Mouse (Mus musculus) lung, embryonic 16.5 days (tissue): ENCODE data around the gene Tspyl4. TPM values are rescaled to one million over a fixed set of nuclear protein-coding genes. Genes with fewer than 3 reads are reported as not detected.

Experiments used
- polyA plus RNA-seq: library from polyadenylated mRNA; unstranded; fragments of >200 nt; fragmentation: Nextera tagmentation; extraction: Ambion mirVana; gene quantifications from 2 replicates; pipeline ENCODE4 v1.2.1, GENCODE M21; 2015

Tspyl4 gene
- polyA plus RNA-seq, 1 experiment from 2014 or later, result 11.3 TPM

Other genes with a start within 250 kb of the Tspyl4 start
- gene Calhm5, start 200.9 kb upstream of the Tspyl4 start, polyA plus RNA-seq, result 1.0 TPM in 2 replicates
- gene Calhm6, start 169.5 kb upstream of the Tspyl4 start, polyA plus RNA-seq, result 1.1 and 1.8 TPM in 2 replicates
- 29.5 and 31.4 TPM in 2 replicates for gene Dse, start 89.7 kb upstream of the Tspyl4 start, polyA plus RNA-seq
- gene Tspyl1, start 15.3 kb upstream of the Tspyl4 start, polyA plus RNA-seq, result 66.8 and 68.1 TPM in 2 replicates
- gene Col10a1, start 92.5 kb downstream of the Tspyl4 start, polyA plus RNA-seq, result 0.19 and 0.54 TPM in 2 replicates
- 12.8 and 13.1 TPM in 2 replicates for gene Nt5dc1, start 121.1 kb downstream of the Tspyl4 start, polyA plus RNA-seq
- gene Frk, start 186.0 kb downstream of the Tspyl4 start, polyA plus RNA-seq, result 9.5 and 10.7 TPM in 2 replicates